Mouse (Mus musculus) natural killer cell, adult 2 months (primary cell): ENCODE results near the gene Pdzph1.
A peak's percentile ranks its signal among the peaks of the same experiment; 100 is the strongest.

Experiments used
- DNase-seq, 2 experiments: peaks; one replicate each; pipeline ENCODE4 v3.0.0; 2022; ENCODE audit warnings: low spot score in 2 of 2

The Pdzph1 gene

DNA sequence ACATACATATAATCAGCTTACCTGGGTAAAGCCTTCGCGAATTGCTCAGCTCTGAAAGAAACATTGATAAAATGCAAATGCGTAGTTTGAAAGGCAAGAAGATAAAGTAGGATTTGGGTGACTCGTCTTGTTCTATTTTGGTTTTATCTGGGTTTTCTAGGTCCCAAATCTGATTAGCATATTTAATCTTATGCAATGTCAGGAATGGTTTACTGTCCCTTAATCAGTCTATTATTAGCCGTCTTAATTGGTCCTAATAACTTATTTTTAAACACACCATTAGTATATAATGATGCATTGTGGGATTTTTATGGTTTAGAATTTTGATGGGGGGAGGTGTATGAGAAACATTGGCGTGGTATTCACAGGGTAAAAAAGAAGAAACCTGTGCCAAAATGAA, at the start of gene Pdzph1:
Gene Pdzph1 (minus strand): TSS at position 101 of the 400 bp plus-strand sequence.
- DNase-seq, result no peak

DNA sequence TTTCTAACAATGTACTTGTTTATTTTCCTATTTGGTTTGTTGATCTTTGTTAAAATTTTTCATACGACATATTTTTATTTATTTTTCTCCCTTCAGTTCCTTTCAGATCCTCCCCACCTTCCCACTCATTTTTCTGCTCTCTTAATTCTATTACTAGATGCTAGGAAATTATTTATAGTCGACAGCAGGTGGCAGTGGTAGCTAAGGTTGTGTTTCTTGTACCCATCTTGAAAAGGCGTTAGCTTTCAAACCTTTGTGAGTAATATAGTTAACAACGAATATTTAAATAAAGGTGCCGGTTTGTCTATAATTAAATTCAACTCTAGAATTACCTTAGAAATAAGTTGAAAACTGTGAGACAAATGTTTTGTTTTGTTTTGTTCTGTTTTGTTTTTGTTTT, 48.6 kb upstream of the Pdzph1 start:
- DNase-seq, result no peak

DNA sequence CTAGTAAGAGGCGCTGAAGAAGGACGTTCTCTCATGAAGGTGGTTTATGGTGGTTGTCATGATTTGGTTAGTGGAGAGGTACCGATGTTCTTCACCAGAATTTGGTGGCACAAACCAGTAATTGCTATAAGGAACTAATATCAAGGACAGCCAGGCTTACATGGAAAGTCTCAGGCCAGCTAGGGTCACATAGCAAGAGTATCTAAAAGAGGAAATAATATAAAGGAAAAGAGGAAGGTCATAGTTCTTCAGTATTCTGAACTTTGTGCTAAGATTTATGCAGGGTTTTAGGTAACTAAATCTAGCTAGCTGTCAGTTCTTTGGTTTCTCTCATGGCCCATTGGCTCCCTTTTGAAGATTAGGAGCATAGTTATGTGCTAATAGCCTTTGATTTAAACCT, 42.3 kb upstream of the Pdzph1 start:
- no peak for DNase-seq

DNA sequence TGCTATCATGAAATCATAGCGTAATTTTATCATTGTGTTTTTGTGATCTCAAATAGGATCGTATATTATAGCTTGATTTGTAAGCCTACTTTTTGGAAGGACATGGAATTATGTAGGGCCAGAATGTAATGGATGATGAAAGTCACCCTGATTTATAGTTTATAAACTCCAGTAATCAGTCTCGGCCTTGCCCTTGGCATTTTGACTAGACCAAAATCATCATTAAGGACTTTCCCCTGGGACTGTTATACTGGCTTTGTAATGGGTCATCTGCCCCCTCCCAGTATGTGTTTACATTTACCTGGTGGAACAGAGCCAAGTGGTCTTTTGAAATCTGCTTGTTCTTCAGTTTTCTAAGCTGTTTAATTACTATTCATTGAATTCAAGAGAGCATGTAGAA, 35.2 kb upstream of the Pdzph1 start:
- DNase-seq, result no peak

DNA sequence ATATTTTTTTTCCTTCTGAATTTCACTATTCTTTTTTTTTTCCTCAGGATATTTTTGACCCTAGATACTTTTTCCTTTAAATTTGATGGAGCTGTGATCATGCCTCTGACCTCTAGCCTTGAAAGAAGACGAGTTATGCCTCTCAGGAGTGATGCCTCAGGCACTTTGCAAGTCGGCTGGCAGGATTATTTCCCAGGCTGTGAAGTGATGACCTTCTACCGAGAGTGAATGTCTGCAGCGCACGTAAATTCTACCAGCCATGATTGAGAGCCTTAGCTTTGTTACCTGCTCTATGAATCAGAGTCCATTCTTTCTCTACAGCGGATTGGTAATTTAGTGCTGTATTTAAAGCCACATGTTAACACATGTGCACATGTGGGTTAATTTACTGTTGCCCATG, 33.3 kb upstream of the Pdzph1 start:
- DNase-seq, result no peak

DNA sequence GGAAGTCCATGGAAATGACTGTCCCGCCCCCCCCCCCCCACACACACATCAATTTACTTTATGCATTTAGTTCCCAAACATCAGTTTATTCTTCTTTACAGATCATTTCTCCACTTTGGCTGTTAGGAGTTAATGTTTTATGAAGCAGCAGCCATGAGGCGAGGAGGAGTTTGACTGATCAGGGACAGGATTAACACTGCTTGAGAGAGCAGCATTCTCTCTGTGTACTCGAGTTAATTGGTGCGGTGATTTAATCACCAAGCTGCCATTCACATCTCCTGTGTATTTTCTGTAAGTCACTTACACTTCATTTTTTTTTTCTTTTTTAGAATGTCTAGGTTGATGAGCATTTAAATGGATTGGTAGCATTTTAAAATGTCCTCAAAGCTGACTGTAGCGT, 32.8 kb upstream of the Pdzph1 start:
- DNase-seq, result no peak

GRCm38 (mm10) chr17:59018666-59019065, 27.5 kb upstream of the Pdzph1 start:
- no peak for DNase-seq

- DNase-seq, result peak; percentile 24 to 29
Measured at GRCm38 (mm10) chr17:59013091-59013459, 21.9 kb upstream of the Pdzph1 start, which contains the start of gene Nudt12. Gene Nudt12 (minus strand): TSS chr17:59013372.

DNA sequence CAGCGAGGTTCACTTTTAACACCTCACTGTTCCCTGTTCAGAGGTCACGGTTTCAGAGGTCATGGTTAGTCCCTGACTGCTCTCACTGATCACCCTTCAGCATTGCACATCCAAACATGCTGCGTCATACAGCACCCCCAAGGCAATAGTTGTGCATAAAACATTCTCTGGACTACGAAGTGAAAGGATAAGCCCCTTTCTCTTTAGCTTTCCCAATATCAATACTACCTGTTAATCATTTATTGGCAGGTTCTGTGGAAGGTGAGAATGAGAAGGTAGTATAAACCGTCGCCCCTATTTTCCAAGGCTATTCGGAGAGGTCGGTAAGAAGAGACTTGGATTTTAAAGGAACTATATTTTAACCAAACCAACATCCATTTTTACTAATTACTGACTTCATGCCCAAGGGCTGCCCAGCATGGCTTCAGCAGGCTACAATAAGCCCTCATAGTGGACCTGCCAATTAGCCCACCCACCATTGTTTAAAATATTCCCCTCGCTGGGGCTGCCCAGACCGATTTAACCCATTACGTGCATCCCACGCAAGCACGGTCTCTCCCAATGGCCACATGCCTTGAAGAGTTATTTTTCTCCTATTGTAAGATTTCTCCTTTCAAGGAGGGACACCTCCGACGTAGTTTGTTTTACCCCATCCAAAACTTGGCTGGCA, 21.4 kb upstream of the Pdzph1 start:
- DNase-seq, result no peak

GRCm38 (mm10) chr17:59011546-59012307, 20.6 kb upstream of the Pdzph1 start:
- DNase-seq, result no peak

DNA sequence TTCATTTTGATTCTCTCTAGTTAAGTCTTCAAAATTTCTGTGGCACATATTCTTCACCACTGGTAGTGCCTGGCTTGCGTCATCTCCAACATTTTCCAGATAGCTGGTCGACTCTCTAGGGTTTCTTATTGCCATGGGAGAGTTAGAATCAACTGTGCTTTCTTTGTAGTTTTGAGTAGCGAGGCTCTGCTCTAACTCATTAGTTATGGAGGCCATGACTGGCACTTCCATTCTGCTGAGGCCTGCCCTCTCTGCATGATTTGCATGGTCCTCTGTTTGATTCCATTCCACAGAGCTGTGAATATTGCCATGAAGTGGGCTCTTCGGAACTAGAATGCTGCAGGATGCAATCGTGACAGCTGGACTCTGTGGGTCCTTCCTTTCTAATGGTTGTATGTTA, 17.9 kb downstream of the Pdzph1 start:
- no peak for DNase-seq

GRCm38 (mm10) chr17:58959905-58960304, 31.3 kb downstream of the Pdzph1 start:
- no peak for DNase-seq

DNA sequence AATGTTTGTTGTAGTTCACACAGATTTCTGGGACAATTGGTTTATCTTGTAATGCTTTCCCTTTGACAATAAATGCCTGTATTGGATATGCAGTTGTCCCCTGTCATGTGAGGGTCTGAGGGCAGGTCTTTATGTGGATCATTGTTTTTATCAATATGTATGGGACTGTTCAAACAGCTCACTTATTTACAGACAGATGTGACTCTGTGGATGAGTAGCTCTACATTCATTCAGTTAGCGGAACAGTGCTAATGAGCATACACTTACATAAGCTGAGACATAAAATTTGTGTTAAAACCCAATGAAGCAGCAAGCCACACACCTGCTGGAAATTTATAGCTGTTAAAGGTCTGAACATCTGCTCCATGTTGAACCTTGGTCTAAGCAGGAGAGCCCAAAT, 34.1 kb downstream of the Pdzph1 start:
- no peak for DNase-seq

DNA sequence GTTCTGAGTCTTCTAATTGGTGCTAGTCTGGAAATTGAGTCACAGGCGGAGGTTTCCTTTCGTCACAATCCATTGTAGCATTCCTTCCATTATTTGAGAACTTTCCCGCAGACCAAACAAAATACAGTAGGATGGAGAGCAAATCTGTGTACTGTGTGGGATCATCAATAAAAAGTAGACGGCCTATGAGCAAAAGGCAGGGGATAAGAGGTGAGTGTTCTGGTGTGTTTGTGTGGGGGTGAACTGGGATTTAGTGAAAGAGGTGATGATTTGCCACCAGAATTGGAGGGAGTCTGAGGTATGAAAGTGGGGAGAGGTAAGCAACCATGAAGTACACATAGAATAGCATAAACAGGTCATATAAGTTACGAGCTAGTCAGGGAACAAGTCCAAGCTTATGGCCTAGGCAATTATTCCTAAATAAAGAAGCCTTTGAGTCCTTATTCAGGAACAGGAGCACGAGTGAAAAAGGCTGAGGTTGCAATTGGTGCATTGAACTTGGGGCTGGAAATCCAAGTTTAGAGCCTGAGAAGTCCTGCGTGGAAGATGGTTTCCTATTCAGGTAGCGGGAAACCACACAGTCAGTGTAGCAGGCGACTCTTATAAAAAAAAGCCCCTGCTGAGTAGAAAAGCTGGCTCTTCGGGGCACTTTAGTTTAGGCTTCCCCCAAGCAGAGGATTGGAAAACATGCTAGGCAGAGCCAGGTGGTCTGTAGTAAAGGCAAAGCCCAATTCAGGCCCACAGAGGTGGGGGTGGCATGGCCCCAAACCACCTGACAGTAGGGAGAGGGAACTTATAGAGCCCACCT, 48.0 kb downstream of the Pdzph1 start:
- DNase-seq, result no peak

DNA sequence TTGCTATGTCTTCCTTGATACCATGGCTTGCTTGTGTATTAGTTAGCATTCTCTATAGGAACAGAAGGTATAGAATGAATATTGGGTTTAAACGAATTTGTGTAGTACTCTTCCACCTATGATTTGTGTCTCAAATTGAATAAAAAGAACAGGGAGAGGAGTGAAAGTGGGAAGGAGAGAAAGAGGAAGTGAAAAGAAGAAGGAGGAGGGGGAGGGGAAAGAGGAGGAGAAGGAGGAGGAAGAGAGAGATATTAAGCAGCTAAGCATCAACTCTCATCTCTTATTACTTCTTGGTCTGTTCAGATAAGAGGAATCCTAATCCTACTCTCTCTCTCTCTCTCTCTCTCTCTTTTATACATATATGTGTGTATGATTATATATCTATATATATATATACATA, 52.6 kb downstream of the Pdzph1 start:
- DNase-seq, result no peak

DNA sequence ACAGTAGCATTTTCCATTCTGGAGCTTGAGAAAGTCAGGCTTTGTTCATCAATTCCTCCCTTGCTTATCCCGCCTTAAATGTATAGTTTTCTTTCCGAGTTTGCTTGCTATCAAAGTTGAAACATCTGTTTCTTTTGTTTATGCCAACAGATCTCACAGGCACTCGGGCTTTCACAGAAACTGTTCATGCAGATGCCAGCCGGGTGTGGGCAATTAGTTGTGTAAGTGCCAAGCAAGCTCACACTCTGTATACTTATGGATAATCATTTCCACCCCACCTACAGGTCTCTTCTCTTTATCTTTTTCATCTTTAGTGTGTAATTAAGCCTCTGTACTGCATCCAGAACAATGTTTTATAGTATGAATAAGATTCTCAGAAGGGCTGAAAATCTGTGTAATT, 53.6 kb downstream of the Pdzph1 start:
- no peak for DNase-seq

DNA sequence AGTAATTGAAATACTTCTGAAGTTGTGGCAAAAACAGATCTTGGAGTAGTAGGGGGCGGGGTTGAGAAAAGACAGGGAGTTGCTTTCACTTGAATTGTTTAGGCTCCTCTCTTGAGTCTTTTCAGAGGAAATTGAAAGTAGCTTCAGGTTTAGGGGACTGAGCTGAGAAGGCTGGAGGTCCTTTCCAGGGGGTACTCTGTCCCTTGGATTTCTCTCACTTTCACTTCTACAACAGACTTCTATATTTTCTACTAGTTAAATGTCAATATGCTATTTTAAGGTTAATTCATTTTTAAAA, 58.2 kb downstream of the Pdzph1 start:
- DNase-seq, result no peak

GRCm38 (mm10) chr17:58932279-58932982, 58.7 kb downstream of the Pdzph1 start:
- no peak for DNase-seq

- no peak for DNase-seq
Measured at GRCm38 (mm10) chr17:58924754-58925546, 66.2 kb downstream of the Pdzph1 start.

DNA sequence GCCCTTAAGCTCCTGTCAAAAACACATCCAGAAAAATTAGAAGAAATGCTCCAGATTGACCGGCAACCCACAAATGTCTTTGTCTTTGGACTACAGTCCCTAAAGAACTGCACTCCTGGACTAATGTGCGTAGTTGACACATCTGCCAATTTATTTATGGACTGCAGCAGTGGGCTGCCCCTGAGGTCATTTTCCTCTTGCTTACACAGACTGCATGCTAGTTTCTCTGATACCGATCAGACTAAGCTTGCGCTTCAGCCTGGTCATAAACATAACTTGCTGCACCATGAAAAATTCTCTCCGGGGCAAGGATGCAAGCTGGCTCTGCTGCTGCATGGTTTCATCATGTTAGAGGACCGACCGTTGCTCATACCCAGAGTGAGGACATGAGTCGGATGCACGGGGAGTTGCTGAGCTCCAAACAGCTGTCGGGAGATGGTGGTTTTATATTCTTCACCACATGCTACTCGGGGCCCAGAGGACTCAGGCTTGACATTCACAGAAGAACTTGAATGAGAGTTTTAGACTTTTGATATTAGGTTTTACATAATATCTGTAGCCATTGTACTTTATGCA, 67.2 kb downstream of the Pdzph1 start:
- no peak for DNase-seq

DNA sequence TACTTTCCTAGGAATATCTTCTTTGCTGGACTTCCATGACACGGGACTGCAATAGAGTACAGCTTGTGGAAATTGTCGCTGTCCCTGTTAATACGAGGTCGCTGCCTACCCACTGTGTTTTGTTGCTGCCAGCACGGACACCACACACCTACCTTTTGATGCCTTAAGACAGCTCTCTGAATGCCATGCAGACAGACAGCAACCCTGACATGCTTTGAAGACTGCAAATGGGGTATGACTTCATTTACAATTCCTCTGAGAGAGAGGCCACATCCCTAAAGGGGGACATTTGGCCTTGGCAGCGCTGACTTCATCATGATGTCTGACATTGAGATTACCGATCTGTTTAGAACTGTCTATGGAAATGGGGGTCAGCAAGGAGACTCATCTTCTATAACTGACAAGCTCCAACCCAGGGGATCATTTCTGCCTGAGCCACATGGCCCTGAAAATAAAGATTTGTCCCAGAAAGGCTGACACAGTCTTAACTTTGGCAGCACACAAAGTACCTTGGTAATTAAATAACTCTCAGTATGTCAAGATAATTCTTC, 67.8 kb downstream of the Pdzph1 start:
- no peak for DNase-seq
